Mouse (Mus musculus) adrenal gland, adult 18-20 months (tissue): Measurements from ENCODE around the gene Chchd6. TPM values are rescaled to one million over a fixed set of nuclear protein-coding genes. Genes with fewer than 3 reads are reported as not detected.

ENCODE experiments used
- DNase-seq, 2 experiments: peaks; one replicate each; pipeline ENCODE4 v3.0.0; 2021 to 2022; ENCODE audit warnings: low spot score in 2 of 2
- total RNA-seq, 2 experiments: library from RNA; stranded (reverse); gene quantifications; 1 replicate in 1 of 2; 2 replicates in 1 of 2; pipeline ENCODE4 v1.2.3; 2021

The Chchd6 gene
- total RNA-seq, 2 experiments from 2014 or later, result 30.3 to 51.6 TPM

DNA sequence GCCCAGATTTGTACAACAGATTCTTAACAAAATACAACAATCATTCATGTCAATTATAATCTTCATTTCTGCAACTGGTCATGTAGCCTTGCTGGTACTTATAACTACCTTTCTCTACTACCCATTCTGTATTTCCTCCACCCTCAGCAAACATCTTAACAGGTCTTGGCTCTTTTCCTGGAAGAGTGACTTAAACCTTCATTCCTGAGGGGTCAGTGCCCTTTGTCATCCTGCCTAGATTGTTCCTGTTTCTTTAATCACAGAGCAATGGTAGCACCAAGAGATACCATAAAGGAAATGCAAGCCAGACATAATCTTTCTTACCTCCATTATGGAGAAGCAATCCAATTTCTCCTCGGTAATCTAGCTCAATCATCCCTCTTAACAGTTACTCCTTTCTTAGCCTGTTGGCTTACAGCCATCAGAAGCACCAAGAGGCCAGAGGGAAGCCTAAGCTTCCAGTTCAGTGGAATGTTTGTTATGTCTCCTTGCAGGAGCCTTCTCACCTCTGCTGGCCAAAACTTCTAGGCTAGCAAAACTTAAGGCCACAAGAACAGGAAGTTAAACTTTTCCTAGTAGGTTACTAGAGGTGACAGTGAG lies 59.7 kb downstream of the Chchd6 start:
- DNase-seq, result no peak

DNA sequence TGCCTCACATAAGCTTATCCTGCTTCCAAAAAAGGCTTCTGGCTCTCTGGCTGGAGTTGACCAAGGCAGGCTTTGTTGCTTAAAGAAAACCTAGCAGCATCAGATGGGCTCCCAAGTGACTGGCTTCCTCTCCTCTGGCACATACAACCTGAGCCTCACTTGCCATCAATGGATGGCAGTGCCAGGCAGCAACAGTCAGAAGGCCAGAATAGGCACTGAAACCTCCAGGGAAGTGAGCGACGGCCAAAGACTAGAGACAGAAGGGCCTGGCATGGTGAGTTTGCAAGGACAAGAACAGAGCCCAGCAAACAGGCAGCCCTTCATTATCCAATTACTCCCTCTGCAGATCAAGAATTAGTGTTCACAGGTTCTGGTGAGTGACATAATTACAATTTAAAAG lies 70.7 kb downstream of the Chchd6 start:
- no peak for DNase-seq

DNA sequence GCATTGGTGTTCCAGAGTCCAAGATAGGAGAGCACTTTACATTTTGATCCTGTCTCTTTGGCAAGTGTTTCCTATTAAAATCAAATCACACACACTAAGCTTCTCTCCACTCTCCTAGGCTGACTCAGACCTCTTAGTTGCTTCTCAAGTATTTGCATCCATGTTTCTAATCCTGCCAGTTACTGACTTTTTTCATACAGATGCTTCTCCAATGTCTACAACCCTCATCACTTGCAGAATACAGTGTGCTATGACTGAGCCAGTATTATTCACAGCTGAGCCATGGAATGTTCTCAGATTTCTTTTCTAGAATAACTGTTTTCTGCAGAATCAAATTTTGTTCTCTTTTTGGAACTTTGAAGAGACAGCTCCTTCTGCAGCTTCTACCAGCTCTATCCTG lies 85.3 kb downstream of the Chchd6 start:
- DNase-seq, result no peak

DNA sequence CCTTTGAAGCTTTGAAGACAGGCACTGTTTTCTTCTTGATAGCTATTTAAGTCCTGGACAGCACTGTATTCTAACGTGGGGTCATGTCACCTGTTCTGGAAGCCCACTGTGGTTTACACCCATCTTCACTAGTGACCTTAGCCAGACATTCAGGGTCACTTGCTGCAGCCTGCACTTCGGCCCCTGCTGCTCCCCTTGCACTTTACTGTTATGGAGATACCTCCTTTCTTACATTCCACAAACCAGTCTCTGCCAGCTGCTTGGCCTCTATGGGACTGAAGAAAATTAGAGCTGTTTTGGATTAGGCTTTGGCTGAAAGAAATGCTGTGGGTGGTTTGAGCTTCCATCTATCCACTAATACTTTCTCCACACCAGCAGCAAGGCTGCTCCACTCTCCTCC lies 86.7 kb downstream of the Chchd6 start:
- DNase-seq, result no peak

DNA sequence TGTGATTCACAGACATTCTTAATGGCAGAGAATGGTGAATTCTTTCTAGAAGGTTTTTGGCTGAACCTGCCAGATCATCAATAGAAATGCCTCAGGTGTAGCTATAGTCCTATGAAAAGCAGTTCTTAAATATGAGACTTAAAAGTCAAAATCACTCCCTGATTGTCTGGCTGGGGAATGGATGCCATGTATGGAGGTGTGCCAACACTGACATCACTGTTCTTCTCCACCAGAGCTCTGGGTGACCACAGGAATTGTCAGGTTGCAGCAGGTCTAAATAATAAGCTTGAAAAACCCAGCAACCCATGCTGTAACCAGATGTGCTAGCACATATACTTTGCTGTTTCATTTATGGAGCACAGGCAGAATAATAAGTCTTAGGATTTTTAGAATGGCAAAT lies 87.2 kb downstream of the Chchd6 start:
- DNase-seq, result no peak

DNA sequence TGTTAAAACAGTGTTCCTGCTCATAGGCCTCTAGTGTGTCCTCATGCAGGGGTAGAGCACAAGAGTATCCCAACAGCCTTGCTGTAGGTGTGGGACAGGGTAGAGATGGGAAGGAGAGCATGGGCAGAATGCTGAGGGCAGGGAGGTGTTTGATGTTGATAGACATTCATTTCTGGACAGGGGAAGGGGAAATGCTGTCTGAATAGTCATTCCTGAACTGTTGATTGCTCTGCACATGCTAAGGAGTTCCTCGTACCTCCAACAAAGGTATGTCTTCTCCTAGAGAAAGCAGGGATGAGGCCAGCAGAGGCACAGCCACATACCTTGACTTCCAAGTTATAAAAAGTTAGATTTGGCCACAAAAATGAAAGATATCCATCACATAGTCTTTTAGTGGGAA lies 95.5 kb downstream of the Chchd6 start:
- DNase-seq, result no peak

DNA sequence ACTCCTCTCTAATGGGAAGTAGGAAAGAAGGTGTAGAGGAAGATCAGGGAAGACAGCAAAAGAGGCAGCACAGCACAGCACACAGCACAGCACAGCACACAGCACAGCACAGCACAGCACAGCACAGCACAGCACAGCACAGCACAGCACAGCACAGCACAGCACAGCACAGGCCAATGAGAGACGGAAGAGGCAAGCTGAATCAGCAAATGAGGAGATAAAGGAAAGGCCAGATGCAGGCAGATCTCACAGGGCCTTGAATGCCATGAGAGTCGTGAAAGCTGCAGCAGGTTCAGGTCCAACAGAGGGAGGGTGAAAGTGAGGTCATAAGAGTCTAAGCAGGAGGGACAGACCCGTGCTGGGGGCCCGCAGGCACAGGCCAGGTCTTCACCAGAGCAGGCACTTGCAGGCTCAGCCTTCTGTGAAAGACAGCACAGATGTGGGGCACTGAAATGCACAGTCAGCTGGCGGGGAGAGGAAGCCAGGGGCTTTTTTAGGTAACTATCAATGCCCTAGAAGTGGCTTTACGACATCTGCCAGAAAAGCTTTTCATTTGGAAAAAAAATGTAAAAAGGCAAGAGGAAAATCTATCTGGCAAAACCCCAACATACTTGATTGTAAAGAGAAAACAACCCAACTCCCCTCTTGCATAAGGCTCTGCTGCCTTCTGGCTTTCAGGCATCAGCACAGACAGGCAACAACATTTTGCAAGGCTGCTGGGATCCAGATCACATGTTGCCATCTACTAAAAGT lies 96.5 kb downstream of the Chchd6 start:
- no peak for DNase-seq

DNA sequence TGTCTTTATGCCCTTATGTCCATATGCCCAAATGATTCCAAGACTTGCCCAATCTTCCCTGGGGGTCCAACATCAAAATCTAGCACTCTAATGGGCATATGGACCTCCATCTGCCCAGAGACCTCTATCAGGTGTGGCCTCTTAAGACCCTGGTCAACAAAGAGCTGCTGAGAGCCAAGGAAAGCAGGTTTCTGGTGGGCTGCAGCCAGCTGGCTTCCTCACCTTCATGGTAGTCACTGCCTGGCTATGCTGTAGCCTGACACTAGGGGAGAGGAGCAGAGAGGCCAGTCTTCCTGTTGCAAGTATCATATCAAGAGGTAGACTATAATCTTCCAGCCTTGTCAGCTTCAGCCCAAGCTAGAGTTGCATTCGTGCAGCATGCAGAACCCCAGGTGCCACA lies 98.5 kb downstream of the Chchd6 start:
- no peak for DNase-seq

DNA sequence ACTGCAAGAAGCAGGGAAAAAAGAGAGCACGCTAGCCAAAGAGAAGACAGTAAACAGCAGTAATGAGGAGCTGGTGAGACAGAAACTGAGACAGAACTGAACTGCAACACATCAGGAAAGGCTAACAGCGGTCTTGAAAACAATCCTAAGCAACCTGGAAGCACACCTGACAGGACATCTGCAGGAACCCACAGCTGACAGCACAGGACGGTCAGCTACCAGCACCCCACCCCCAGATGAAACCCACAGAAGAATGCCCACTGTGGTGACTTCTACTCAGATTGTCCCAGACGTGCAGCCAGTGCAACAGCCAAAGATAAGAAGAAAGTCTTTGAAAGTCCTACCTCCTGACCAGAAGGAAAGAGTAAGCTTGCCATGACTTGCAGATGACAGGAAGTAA lies 103.1 kb downstream of the Chchd6 start:
- no peak for DNase-seq

DNA sequence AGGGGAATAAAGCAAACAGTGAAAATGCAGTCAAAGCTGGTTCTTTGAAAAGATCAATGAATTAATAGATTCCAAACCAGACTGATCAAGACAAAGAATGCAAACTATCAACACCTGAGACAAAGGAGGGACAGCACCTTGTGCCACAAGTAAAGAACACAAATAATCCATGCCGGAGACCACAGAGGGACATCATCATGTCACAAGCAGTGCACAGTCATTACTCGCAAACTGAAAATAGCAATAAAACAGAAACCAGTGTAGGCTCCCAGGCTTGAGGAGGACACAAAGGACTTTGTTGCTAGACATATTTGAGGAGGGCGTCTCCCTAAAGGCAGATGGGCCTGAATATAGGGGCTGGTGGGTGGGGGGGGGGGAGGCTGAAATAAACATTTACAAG lies 105.1 kb downstream of the Chchd6 start:
- no peak for DNase-seq

DNA sequence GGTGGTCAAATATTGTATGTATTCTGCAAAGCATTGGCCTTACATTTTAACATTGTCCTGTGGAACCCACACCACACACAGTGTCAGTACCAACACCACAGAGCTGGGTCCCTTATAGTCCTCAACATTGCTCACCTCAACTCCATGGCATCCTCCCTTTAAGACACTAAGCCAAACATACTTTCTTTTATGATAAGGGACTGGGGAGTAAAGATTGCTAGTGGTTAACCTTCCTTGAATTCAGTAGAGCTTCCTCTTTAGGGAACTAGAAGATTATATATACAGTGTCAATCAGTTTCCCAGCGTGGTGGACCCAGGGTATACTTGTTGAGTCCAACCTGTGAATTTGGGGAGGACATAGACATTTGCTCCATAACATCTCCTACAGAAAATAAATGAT lies 105.9 kb downstream of the Chchd6 start:
- no peak for DNase-seq

DNA sequence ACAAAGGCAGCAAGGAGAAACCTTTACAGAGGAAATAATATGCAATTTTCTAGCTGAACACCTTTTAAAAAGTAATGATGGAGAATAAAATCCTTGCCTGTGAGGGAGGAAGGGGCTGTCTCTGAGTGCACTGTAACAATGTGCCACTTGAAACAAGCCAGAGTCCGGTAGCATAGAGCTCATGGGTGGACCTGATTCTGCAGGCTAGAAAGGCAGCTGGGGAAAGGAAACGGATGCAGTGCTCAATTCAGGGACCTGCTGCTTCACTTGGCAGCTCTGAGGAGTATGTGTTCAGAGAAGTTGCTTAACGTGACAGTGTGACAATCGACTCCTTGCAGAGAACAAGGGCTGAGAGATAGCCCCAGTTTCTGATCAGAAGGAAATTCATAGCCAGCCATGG lies 109.4 kb downstream of the Chchd6 start:
- DNase-seq, result no peak

DNA sequence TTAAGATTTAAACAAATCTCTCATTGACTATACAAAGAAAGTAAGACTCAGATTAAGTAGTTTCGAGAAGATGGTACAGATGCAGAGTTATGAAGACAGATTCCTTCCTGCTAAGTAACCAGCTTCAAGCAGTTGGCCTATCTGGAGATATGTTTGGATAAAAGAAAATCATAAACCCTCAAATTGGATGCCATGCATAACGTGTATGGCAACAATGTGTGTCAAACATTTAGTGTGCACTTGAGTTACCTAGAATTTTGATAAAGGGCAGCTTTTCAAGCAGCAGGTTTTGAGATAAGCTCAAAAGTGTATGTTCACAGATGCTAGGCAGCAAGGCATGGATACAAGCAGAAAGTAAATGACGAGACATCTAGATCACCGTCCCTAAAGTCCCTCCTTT lies 114.3 kb downstream of the Chchd6 start:
- no peak for DNase-seq

DNA sequence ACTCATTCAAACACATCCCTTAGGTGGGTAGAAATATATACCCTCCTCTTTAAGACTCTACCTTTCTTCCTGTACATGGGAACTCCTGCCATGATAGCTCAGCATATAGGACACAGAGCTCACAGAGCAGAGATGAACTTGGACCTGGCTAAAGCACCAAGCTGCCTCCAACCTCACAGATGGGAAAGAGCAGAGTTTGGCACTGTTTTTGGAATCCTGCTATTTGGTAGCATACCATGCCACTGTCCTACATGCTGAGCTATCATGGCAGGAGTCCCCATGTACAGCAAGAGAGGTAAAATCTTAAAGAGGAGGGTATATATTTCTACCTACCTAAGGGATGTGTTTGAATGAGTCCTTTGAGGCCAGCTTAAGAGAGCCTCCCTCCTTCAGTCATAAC lies 127.5 kb downstream of the Chchd6 start:
- no peak for DNase-seq

DNA sequence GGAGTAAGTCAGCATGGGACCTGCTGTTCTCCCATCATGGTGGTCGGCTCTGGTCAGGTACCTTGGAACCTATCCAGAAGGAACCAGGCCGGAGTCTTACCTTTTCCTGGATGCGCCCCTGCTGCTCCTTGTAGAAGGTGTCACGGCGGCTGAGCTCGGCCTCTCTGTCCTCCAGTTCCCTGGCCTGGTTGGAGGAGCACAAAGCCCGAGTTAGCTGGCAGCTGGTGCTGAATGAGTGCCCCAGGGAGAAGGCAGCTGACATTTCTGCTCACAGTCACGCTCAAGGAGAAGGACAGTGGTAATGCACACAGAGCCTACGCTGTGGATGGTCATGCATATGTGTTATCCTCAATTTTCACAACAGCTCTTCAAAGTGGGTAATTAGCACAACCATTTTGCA lies 128.2 kb downstream of the Chchd6 start:
- DNase-seq, result no peak

DNA sequence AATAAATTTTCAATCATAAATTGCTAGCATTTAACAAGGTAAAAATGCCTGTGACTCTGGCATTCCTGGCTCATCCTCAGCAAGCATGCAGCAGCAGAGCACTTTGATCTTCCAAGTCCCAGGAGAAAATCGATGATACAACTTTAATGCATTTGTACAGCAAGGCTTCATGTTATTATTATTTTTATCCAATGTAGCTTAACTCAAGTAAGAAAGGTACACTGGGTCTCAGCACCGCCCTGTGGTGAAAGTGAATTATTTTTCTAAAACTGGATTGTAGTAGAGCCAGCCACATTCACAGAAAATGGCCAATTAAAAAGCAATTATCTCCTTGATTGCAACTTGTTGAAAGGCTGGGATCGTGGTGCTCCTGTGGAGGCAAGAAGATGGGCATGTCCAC lies 128.6 kb downstream of the Chchd6 start:
- DNase-seq, result no peak

DNA sequence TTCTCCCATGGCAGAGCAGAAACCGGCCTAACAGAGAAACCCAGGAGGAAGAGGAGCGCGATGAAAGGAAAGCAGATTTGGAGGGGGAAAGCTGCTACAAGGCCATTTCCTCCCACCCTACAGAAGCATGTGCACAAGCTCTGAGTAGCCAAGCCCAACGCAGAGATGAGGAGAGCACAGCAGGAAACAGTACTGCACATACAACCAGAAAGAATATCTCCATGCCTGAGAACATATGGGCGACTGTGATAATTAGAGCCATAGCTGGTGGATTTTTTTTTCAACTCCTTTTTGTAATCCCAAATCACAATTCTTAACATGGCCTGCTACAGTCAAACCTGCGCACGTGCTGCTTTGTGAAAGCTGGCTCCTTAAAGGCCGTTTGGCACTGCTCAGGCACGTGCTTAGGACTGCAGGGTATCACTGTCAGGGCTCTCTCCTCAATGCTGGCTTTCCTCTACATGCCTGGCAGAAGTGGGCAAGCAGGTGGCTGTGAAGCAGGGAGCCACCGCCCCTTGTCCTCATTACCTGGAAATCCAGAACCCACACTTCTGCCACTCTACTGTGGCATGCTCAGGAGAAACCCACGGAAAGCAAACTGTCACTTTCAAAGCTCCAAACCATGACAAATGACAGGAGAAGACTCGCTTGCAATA lies 129.3 kb downstream of the Chchd6 start:
- no peak for DNase-seq

DNA sequence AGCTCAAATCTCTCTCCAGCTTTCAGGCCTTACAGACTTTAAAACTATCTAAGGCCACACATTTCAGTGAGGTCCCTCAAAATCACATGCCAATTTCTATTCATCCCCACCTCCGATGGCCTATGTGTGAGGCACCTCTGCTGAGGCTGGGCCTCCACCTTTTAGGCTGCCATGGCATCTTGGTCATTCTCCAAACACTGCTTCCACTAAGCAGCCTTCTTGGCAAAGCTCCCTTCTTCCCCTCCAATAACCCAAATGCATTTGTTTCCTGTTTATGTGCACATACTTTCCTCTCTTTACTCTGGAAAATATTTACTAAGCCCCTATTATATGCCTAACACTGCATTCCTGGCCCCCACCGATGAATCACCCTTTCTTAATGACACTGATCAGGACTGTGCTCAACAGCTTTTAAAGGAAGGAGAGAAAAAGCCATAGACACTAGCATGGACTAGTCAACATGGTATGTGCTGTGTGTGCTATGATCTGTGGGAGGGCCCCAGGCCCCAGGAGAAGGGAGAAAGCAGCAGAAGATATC lies 133.2 kb downstream of the Chchd6 start:
- DNase-seq, result no peak

DNA sequence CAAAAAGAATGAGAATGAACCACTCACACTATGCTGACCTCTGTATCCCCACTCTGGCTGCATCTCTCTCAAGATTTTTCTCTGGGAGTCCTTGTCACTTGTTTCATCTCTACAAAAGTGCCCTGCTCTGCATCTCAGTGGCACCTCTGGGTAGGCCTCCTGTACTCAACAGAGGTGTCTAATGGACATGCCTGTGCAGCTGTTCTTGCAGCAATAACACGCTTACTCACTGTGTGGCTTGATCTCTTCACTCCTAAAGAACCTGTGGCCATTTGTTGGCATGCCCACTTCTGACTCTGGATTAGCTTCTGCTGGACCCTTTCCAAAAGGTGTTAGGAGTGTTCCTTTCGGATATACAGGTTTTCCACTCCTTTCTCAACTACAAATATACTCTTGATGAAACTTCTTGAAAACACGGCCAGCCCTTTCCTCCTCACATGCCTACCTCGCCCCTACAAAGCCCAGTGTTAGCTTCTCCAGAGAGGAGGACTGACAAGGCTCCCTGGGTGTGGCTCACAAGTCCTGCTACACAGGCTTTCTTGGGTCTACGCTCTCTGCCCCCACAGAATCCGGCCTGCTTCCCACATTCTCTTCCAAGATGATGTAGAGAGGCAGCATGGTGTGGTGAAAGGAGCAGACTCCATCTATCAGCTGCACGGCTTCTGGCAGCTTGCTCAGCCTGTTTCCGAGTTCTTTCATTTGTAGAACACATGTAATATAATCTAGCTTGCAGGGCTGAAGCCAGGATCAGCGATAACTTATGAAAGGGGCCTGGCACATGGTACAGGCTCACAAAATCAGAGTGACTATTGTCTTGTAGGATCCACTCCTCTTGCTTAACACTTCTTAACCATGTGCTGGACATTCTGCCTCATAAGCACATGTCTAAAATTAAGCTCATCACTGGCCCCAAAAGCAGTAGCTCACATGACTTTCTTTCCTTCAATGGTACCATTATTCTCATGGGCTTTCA lies 133.9 kb downstream of the Chchd6 start:
- no peak for DNase-seq

DNA sequence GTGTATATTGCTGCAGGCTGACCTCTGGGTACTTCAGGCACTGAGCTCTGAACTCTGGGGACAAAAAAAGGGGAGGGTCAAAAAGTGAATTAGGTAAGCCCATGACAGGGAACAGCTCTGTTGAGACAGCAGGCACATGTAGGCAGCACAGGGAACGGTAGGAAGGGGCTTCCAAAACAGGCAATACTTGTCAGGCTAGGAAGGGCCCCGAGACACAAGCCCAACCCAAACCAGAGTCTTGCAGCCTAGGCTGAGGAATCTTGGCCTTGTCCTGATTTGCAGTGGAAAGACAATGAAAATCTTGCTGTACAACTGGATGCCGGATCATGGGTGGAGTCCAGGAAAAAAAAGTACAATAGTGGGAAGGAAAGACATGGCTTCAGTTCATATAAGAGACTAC lies 135.8 kb downstream of the Chchd6 start:
- no peak for DNase-seq

DNA sequence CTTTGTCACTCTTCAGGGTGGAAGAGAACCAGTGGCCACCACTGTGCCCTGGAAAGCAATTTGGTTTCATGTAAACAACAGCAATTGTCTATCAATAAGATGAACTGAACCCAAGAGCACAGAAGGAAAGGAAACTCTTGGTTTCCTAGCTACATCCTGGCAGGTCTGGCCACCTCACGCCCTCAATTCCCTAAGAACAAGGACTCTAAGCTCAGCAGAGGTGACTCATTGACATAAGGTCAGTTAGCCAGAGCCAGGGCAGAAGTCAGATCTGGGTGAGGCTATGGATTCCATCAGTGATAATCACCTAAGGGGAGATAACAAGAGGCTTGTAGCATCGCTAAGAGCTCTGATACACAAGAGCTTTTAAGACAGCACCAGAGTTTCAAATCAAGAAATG lies 137.9 kb downstream of the Chchd6 start:
- DNase-seq, result no peak
